Mouse (Mus musculus): ENCODE results near the gene Rai1. TPM values are rescaled to one million over a fixed set of nuclear protein-coding genes. Genes with fewer than 3 reads are reported as not detected.

Rai1 gene
- polyA plus RNA-seq, 1 experiment = 2.0 TPM

- Histone ChIP-seq H3K36me3 (ENCODE audit: control insufficient read depth) (no peaks in the 10 kb centered on the region), H3K9me3 (ENCODE audit: control insufficient read depth, low read length) (no peaks in the 10 kb centered on the region), H3K27me3 (ENCODE audit: control insufficient read depth) (no peaks in the 10 kb centered on the region), H3K4me1 (ENCODE audit: control insufficient read depth) (peaks cover 4% of the 10 kb centered on the region), H3K4me3 (replicated peaks) (no peak overlapping the region)
- TF ChIP-seq TAL1 (IDR thresholded peaks at IDR 0.05; ENCODE audit: low read length) = no peak
- TF ChIP-seq GATA1 (IDR thresholded peaks at IDR 0.05; ENCODE audit: low read length) = no peak
These were observed 34.2 kb upstream of the Rai1 start for GRCm38 (mm10) chr11:60070599-60070998.

- TF ChIP-seq TAL1 (IDR thresholded peaks at IDR 0.05; ENCODE audit: low read length) (no peak), GATA1 (IDR thresholded peaks at IDR 0.05; ENCODE audit: low read length) (no peak)
These were observed 33.6 kb upstream of the Rai1 start for GRCm38 (mm10) chr11:60071221-60071620.

GRCm38 (mm10) chr11:60073121-60073520, 31.7 kb upstream of the Rai1 start:
- H3K9me3 ChIP-seq (ENCODE audit: control insufficient read depth, low read length) = no peaks in the 10 kb centered on the region
- H3K4me1 ChIP-seq (ENCODE audit: control insufficient read depth) = peaks cover 4% of the 10 kb centered on the region
- TF ChIP-seq TAL1 (IDR thresholded peaks at IDR 0.05; ENCODE audit: low read length) (no peak), GATA1 (IDR thresholded peaks at IDR 0.05; ENCODE audit: low read length) (no peak)

More at GRCm38 (mm10) chr11:60071221-60071620, 33.6 kb upstream of the Rai1 start:
- Histone ChIP-seq H3K4me3 (replicated peaks) (no peak overlapping the region), H3K36me3 (ENCODE audit: control insufficient read depth) (no peaks in the 10 kb centered on the region), H3K9me3 (ENCODE audit: control insufficient read depth, low read length) (no peaks in the 10 kb centered on the region), H3K4me1 (ENCODE audit: control insufficient read depth) (peaks cover 4% of the 10 kb centered on the region), H3K27me3 (ENCODE audit: control insufficient read depth) (no peaks in the 10 kb centered on the region)

GRCm38 (mm10) chr11:60073936-60074502, 30.8 kb upstream of the Rai1 start:
- Histone ChIP-seq H3K4me1 (ENCODE audit: control insufficient read depth) (peaks cover 4% of the 10 kb centered on the region), H3K27me3 (ENCODE audit: control insufficient read depth) (no peaks in the 10 kb centered on the region), H3K4me3 (replicated peaks) (no peak overlapping the region), H3K9me3 (ENCODE audit: control insufficient read depth, low read length) (no peaks in the 10 kb centered on the region), H3K36me3 (ENCODE audit: control insufficient read depth) (no peaks in the 10 kb centered on the region)
- TF ChIP-seq TAL1 (IDR thresholded peaks at IDR 0.05; ENCODE audit: low read length) = no peak
- no peak for TF ChIP-seq GATA1 (IDR thresholded peaks at IDR 0.05; ENCODE audit: low read length)

More at GRCm38 (mm10) chr11:60073121-60073520, 31.7 kb upstream of the Rai1 start:
- no peaks in the 10 kb centered on the region for H3K27me3 ChIP-seq (ENCODE audit: control insufficient read depth)
- H3K36me3 ChIP-seq (ENCODE audit: control insufficient read depth) = no peaks in the 10 kb centered on the region
- H3K4me3 ChIP-seq (replicated peaks) = no peak overlapping the region

- Histone ChIP-seq H3K4me1 (ENCODE audit: control insufficient read depth) (peaks cover 2% of the 10 kb centered on the region), H3K9me3 (ENCODE audit: control insufficient read depth, low read length) (no peaks in the 10 kb centered on the region), H3K27me3 (ENCODE audit: control insufficient read depth) (no peaks in the 10 kb centered on the region), H3K36me3 (ENCODE audit: control insufficient read depth) (no peaks in the 10 kb centered on the region), H3K4me3 (replicated peaks) (no peak overlapping the region)
- TF ChIP-seq GATA1 (IDR thresholded peaks at IDR 0.05; ENCODE audit: low read length) = no peak
- TF ChIP-seq TAL1 (IDR thresholded peaks at IDR 0.05; ENCODE audit: low read length) = no peak
These were observed 28.6 kb upstream of the Rai1 start for GRCm38 (mm10) chr11:60076183-60076582.

GRCm38 (mm10) chr11:60076790-60077189, 28.0 kb upstream of the Rai1 start:
- Histone ChIP-seq H3K4me3 (replicated peaks) (no peak overlapping the region), H3K36me3 (ENCODE audit: control insufficient read depth) (no peaks in the 10 kb centered on the region), H3K9me3 (ENCODE audit: control insufficient read depth, low read length) (no peaks in the 10 kb centered on the region), H3K27me3 (ENCODE audit: control insufficient read depth) (no peaks in the 10 kb centered on the region), H3K4me1 (ENCODE audit: control insufficient read depth) (no peaks in the 10 kb centered on the region)
- TF ChIP-seq TAL1 (IDR thresholded peaks at IDR 0.05; ENCODE audit: low read length) = no peak
- TF ChIP-seq GATA1 (IDR thresholded peaks at IDR 0.05; ENCODE audit: low read length) = no peak

- Histone ChIP-seq H3K36me3 (ENCODE audit: control insufficient read depth) (no peaks in the 10 kb centered on the region), H3K4me3 (replicated peaks) (no peak overlapping the region), H3K4me1 (ENCODE audit: control insufficient read depth) (peaks cover 18% of the 10 kb centered on the region), H3K9me3 (ENCODE audit: control insufficient read depth, low read length) (no peaks in the 10 kb centered on the region), H3K27me3 (ENCODE audit: control insufficient read depth) (no peaks in the 10 kb centered on the region)
- TF ChIP-seq TAL1 (IDR thresholded peaks at IDR 0.05; ENCODE audit: low read length) (no peak), GATA1 (IDR thresholded peaks at IDR 0.05; ENCODE audit: low read length) (no peak)
These were observed 20.2 kb upstream of the Rai1 start for GRCm38 (mm10) chr11:60084589-60084988.

- H3K9me3 ChIP-seq (ENCODE audit: control insufficient read depth, low read length) = no peaks in the 10 kb centered on the region
- H3K27me3 ChIP-seq (ENCODE audit: control insufficient read depth) = no peaks in the 10 kb centered on the region
- peaks cover 39% of the 10 kb centered on the region for H3K4me1 ChIP-seq (ENCODE audit: control insufficient read depth)
- no peak overlapping the region for H3K4me3 ChIP-seq (replicated peaks)
- H3K36me3 ChIP-seq (ENCODE audit: control insufficient read depth) = no peaks in the 10 kb centered on the region
- TF ChIP-seq TAL1 (IDR thresholded peaks at IDR 0.05; ENCODE audit: low read length) (no peak), GATA1 (IDR thresholded peaks at IDR 0.05; ENCODE audit: low read length) (no peak)
These were observed 18.1 kb upstream of the Rai1 start for GRCm38 (mm10) chr11:60086676-60087075.

GRCm38 (mm10) chr11:60088947-60089346, 15.9 kb upstream of the Rai1 start:
- TF ChIP-seq TAL1 (IDR thresholded peaks at IDR 0.05; ENCODE audit: low read length) = no peak
- TF ChIP-seq GATA1 (IDR thresholded peaks at IDR 0.05; ENCODE audit: low read length) = no peak
- no peaks in the 10 kb centered on the region for H3K36me3 ChIP-seq (ENCODE audit: control insufficient read depth)
- H3K4me1 ChIP-seq (ENCODE audit: control insufficient read depth) = peaks cover 49% of the 10 kb centered on the region
- H3K4me3 ChIP-seq (replicated peaks) = no peak overlapping the region
- no peaks in the 10 kb centered on the region for H3K9me3 ChIP-seq (ENCODE audit: control insufficient read depth, low read length)
- H3K27me3 ChIP-seq (ENCODE audit: control insufficient read depth) = no peaks in the 10 kb centered on the region
